Mouse (Mus musculus): Measurements from ENCODE around the gene Afmid.

DNA sequence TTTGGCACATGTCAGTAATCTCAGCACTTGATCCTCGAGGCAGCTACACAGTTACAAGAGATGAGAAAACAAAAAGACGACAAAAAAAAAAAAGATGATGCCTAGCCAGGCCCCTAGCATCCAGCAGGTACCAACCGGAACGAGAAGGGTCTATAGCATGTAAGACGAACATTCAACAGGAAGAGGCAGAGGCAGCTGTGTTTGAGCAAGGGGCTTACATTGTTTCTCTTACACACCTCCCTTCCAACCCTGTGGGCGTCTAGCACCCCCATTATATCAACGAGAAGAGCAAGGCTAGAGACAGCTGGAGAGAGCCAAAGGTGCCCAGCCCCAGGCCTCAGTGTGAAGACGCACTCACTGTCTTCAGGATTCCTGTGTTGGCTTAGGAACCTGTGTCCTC is 1.2 kb downstream of the Afmid start:
- TF ChIP-seq POLR2A (IDR thresholded peaks at IDR 0.05; ENCODE audit: low read depth, low read length) (no peak), CTCF (IDR thresholded peaks at IDR 0.05; ENCODE audit: extremely low read depth, insufficient read length, insufficient replicate concordance, low read depth, low read length) (no peak)
